Mouse (Mus musculus): ENCODE measurements at regions not wholly inside any gene's neighbourhood (a gene's known extent, or its start where the extent isn't known, plus 50 kb on each side); places are given as distances from the start of the nearest gene placed in this dataset.

- no peak for DNase-seq
These were observed 661.0 kb downstream of the Pcdh18 start for GRCm38 (mm10) chr3:49096118-49096517.

GRCm38 (mm10) chr3:49093818-49094680, 663.1 kb downstream of the Pcdh18 start:
- DNase-seq = peak; percentile 33 to 62

- DNase-seq = no peak
These were observed 688.3 kb downstream of the Pcdh18 start for GRCm38 (mm10) chr3:49068801-49069200.

- no peak for DNase-seq
These were observed 695.0 kb downstream of the Pcdh18 start for GRCm38 (mm10) chr3:49062081-49062480.

GRCm38 (mm10) chr3:49032981-49033380, 724.1 kb downstream of the Pcdh18 start:
- DNase-seq = no peak

- no peak for DNase-seq
These were observed 747.7 kb downstream of the Pcdh18 start for GRCm38 (mm10) chr3:49009211-49009967.
